Mouse (Mus musculus): Measurements from ENCODE around the gene Cyb5r2. TPM values are rescaled to one million over a fixed set of nuclear protein-coding genes. Genes with fewer than 3 reads are reported as not detected.

Gene Cyb5r2
- polyA plus RNA-seq, 1 experiment: 0.63 TPM

- TF ChIP-seq POLR2A (IDR thresholded peaks at IDR 0.05; ENCODE audit: insufficient read depth, low read length) (no peak), CTCF (IDR thresholded peaks at IDR 0.05; ENCODE audit: low read depth, low read length) (peak; percentile 2), EP300 (IDR thresholded peaks at IDR 0.05; ENCODE audit: insufficient read depth, low read depth, low read length) (no peak)
- Histone ChIP-seq H3K27me3 (ENCODE audit: control insufficient read depth, insufficient read depth, low read length, poor library complexity, severe bottlenecking) (no peaks in the 10 kb centered on the region; the same call in 1 of the 2 replicates), H3K4me1 (ENCODE audit: control insufficient read depth, insufficient read depth, low read length) (no peaks in the 10 kb centered on the region), H3K4me3 (ENCODE audit: low read depth, low read length) (no peak overlapping the region), H3K27ac (ENCODE audit: insufficient read depth, low read length) (no peak overlapping the region), H3K9me3 (replicated peaks; ENCODE audit: control insufficient read depth, insufficient read depth, low read length, poor library complexity, severe bottlenecking) (no peaks in the 10 kb centered on the region), H3K9ac (ENCODE audit: low read depth, poor library complexity, severe bottlenecking) (no peak overlapping the region), H3K36me3 (ENCODE audit: control insufficient read depth, insufficient read depth, low read length, poor library complexity, severe bottlenecking) (no peaks in the 10 kb centered on the region)
Observed at GRCm38 (mm10) chr7:107779611-107780010, 21.8 kb upstream of the Cyb5r2 start.

- TF ChIP-seq POLR2A (IDR thresholded peaks at IDR 0.05; ENCODE audit: insufficient read depth, low read length): no peak
- no peaks in the 10 kb centered on the region for H3K36me3 ChIP-seq (ENCODE audit: control insufficient read depth, insufficient read depth, low read length, poor library complexity, severe bottlenecking)
- no peak overlapping the region for H3K9ac ChIP-seq (ENCODE audit: low read depth, poor library complexity, severe bottlenecking)
- H3K4me3 ChIP-seq (ENCODE audit: low read depth, low read length): no peak overlapping the region
- H3K27ac ChIP-seq (ENCODE audit: insufficient read depth, low read length): no peak overlapping the region
- no peaks in the 10 kb centered on the region for H3K9me3 ChIP-seq (replicated peaks; ENCODE audit: control insufficient read depth, insufficient read depth, low read length, poor library complexity, severe bottlenecking)
- H3K4me1 ChIP-seq (ENCODE audit: control insufficient read depth, insufficient read depth, low read length): no peaks in the 10 kb centered on the region
- no peaks in the 10 kb centered on the region; the same call in 1 of the 2 replicates for H3K27me3 ChIP-seq (ENCODE audit: control insufficient read depth, insufficient read depth, low read length, poor library complexity, severe bottlenecking)
Observed at GRCm38 (mm10) chr7:107778216-107778615, 20.4 kb upstream of the Cyb5r2 start.

GRCm38 (mm10) chr7:107770812-107771211, 13.0 kb upstream of the Cyb5r2 start:
- Histone ChIP-seq H3K36me3 (ENCODE audit: control insufficient read depth, insufficient read depth, low read length, poor library complexity, severe bottlenecking) (no peaks in the 10 kb centered on the region), H3K27ac (ENCODE audit: insufficient read depth, low read length) (peak overlapping the region; percentile 71), H3K4me1 (ENCODE audit: control insufficient read depth, insufficient read depth, low read length) (peaks cover 1% of the 10 kb centered on the region), H3K4me3 (ENCODE audit: low read depth, low read length) (no peak overlapping the region), H3K9me3 (replicated peaks; ENCODE audit: control insufficient read depth, insufficient read depth, low read length, poor library complexity, severe bottlenecking) (peaks cover 11% of the 10 kb centered on the region), H3K9ac (ENCODE audit: low read depth, poor library complexity, severe bottlenecking) (no peak overlapping the region), H3K27me3 (ENCODE audit: control insufficient read depth, insufficient read depth, low read length, poor library complexity, severe bottlenecking) (no peaks in the 10 kb centered on the region)
- TF ChIP-seq CTCF (IDR thresholded peaks at IDR 0.05; ENCODE audit: low read depth, low read length) (no peak), POLR2A (IDR thresholded peaks at IDR 0.05; ENCODE audit: insufficient read depth, low read length) (no peak), EP300 (IDR thresholded peaks at IDR 0.05; ENCODE audit: insufficient read depth, low read depth, low read length) (no peak)

GRCm38 (mm10) chr7:107756748-107757147, 1.1 kb downstream of the Cyb5r2 start:
- Histone ChIP-seq H3K27ac (ENCODE audit: insufficient read depth, low read length) (no peak overlapping the region), H3K9me3 (replicated peaks; ENCODE audit: control insufficient read depth, insufficient read depth, low read length, poor library complexity, severe bottlenecking) (no peaks in the 10 kb centered on the region), H3K9ac (ENCODE audit: low read depth, poor library complexity, severe bottlenecking) (no peak overlapping the region), H3K27me3 (ENCODE audit: control insufficient read depth, insufficient read depth, low read length, poor library complexity, severe bottlenecking) (no peaks in the 10 kb centered on the region), H3K36me3 (ENCODE audit: control insufficient read depth, insufficient read depth, low read length, poor library complexity, severe bottlenecking) (no peaks in the 10 kb centered on the region), H3K4me3 (ENCODE audit: low read depth, low read length) (no peak overlapping the region), H3K4me1 (ENCODE audit: control insufficient read depth, insufficient read depth, low read length) (no peaks in the 10 kb centered on the region)
- TF ChIP-seq EP300 (IDR thresholded peaks at IDR 0.05; ENCODE audit: insufficient read depth, low read depth, low read length): no peak
- TF ChIP-seq POLR2A (IDR thresholded peaks at IDR 0.05; ENCODE audit: insufficient read depth, low read length): no peak
- no peak for TF ChIP-seq CTCF (IDR thresholded peaks at IDR 0.05; ENCODE audit: low read depth, low read length)

- Histone ChIP-seq H3K27me3 (ENCODE audit: control insufficient read depth, insufficient read depth, low read length, poor library complexity, severe bottlenecking) (no peaks in the 10 kb centered on the region), H3K36me3 (ENCODE audit: control insufficient read depth, insufficient read depth, low read length, poor library complexity, severe bottlenecking) (no peaks in the 10 kb centered on the region), H3K9ac (ENCODE audit: low read depth, poor library complexity, severe bottlenecking) (no peak overlapping the region), H3K27ac (ENCODE audit: insufficient read depth, low read length) (no peak overlapping the region), H3K4me3 (ENCODE audit: low read depth, low read length) (no peak overlapping the region), H3K4me1 (ENCODE audit: control insufficient read depth, insufficient read depth, low read length) (no peaks in the 10 kb centered on the region), H3K9me3 (replicated peaks; ENCODE audit: control insufficient read depth, insufficient read depth, low read length, poor library complexity, severe bottlenecking) (no peaks in the 10 kb centered on the region)
- TF ChIP-seq EP300 (IDR thresholded peaks at IDR 0.05; ENCODE audit: insufficient read depth, low read depth, low read length) (no peak), POLR2A (IDR thresholded peaks at IDR 0.05; ENCODE audit: insufficient read depth, low read length) (no peak), CTCF (IDR thresholded peaks at IDR 0.05; ENCODE audit: low read depth, low read length) (no peak)
Observed at GRCm38 (mm10) chr7:107755905-107756304, 1.9 kb downstream of the Cyb5r2 start.

- Histone ChIP-seq H3K4me3 (ENCODE audit: low read depth, low read length) (no peak overlapping the region), H3K36me3 (ENCODE audit: control insufficient read depth, insufficient read depth, low read length, poor library complexity, severe bottlenecking) (no peaks in the 10 kb centered on the region), H3K27me3 (ENCODE audit: control insufficient read depth, insufficient read depth, low read length, poor library complexity, severe bottlenecking) (no peaks in the 10 kb centered on the region), H3K9me3 (replicated peaks; ENCODE audit: control insufficient read depth, insufficient read depth, low read length, poor library complexity, severe bottlenecking) (no peaks in the 10 kb centered on the region), H3K4me1 (ENCODE audit: control insufficient read depth, insufficient read depth, low read length) (no peaks in the 10 kb centered on the region), H3K9ac (ENCODE audit: low read depth, poor library complexity, severe bottlenecking) (no peak overlapping the region), H3K27ac (ENCODE audit: insufficient read depth, low read length) (no peak overlapping the region)
- TF ChIP-seq CTCF (IDR thresholded peaks at IDR 0.05; ENCODE audit: low read depth, low read length) (no peak), POLR2A (IDR thresholded peaks at IDR 0.05; ENCODE audit: insufficient read depth, low read length) (no peak), EP300 (IDR thresholded peaks at IDR 0.05; ENCODE audit: insufficient read depth, low read depth, low read length) (no peak)
Observed at GRCm38 (mm10) chr7:107752031-107752520, 5.8 kb downstream of the Cyb5r2 start.
